Mouse (Mus musculus) intestine, embryonic 16.5 days (tissue): ENCODE measurements around the gene Gm20388. TPM values are rescaled to one million over a fixed set of nuclear protein-coding genes. Genes with fewer than 3 reads are reported as not detected.
A peak's percentile ranks its signal among the peaks of the same experiment; 100 is the strongest.

Experiments
- ATAC-seq: fragments of 200-750 bp; cut with Nextera tagmentation; 2 replicates; pipeline ENCODE4 v1.8.0; 2017; ENCODE audit warnings: moderate TSS enrichment, moderate library complexity
- H3K27ac ChIP-seq: fragments of 300-500 bp; sonication (generic); 2 replicates; pipeline ENCODE4 v1.5.1; 2014; ENCODE audit warnings: mild to moderate bottlenecking, low read length
- H3K27me3 ChIP-seq: fragments of 300-500 bp; sonication (generic); replicated peaks from 2 replicates; pipeline ENCODE4 v1.6.1; 2014; ENCODE audit warnings: low read length, control low read depth, mixed read lengths; ENCODE audit not compliant: control insufficient read depth, insufficient read depth
- H3K36me3 ChIP-seq: fragments of 300-500 bp; sonication (generic); 2 replicates; pipeline ENCODE4 v1.6.1; 2014; ENCODE audit warnings: low read length, control low read depth; ENCODE audit not compliant: control insufficient read depth, insufficient read depth
- H3K4me1 ChIP-seq: fragments of 300-500 bp; sonication (generic); 2 replicates; pipeline ENCODE4 v1.6.1; 2014; ENCODE audit warnings: low read length, control low read depth, mixed read lengths; ENCODE audit not compliant: control insufficient read depth, insufficient read depth
- H3K4me2 ChIP-seq: fragments of 300-500 bp; sonication (generic); 2 replicates; pipeline ENCODE4 v1.6.1; 2014; ENCODE audit warnings: low read depth, low read length, control low read depth
- H3K4me3 ChIP-seq: fragments of 300-500 bp; sonication (generic); 2 replicates; pipeline ENCODE4 v1.5.1; 2014; ENCODE audit warnings: mild to moderate bottlenecking, low read length
- H3K9ac ChIP-seq: fragments of 300-500 bp; sonication (generic); 2 replicates; pipeline ENCODE4 v1.6.1; 2014; ENCODE audit warnings: low read depth, low read length
- H3K9me3 ChIP-seq: fragments of 300-500 bp; sonication (generic); 2 replicates; pipeline ENCODE4 v1.6.1; 2016; ENCODE audit warnings: low read length, control low read depth; ENCODE audit not compliant: control insufficient read depth
- WGBS: fragments of 180-500 bp; shearing (Covaris S2); extraction: QIAGEN DNeasy Blood & Tissue Kit; methylation state at CpG from one replicate; pipeline ENCODE4 v1.1.7; 2014; 5-methylcytosine and 5-hydroxymethylcytosine counted together
- polyA plus RNA-seq: library from polyadenylated mRNA; unstranded; fragments of >200 nt; fragmentation: Nextera tagmentation; extraction: Ambion mirVana; gene quantifications from 2 replicates; pipeline ENCODE4 v1.2.1, GENCODE M21; 2015

Gm20388 gene
- polyA plus RNA-seq, 1 experiment from 2014 or later = 5.8 TPM

- Histone ChIP-seq H3K4me2 (no peak overlapping the region), H3K4me3 (no peak overlapping the region), H3K27ac (no peak overlapping the region), H3K9me3 (no peaks in the 10 kb centered on the region), H3K36me3 (no peaks in the 10 kb centered on the region), H3K9ac (no peak overlapping the region), H3K4me1 (no peaks in the 10 kb centered on the region), H3K27me3 (no peaks in the 10 kb centered on the region)
- WGBS = 33% methylated on average over 5 of the region's 5 CpGs
- ATAC-seq = peak; percentile 53
Measured at GRCm38 (mm10) chr8:122766189-122766588, 2855.5 kb downstream of the Gm20388 start.

- H3K4me1 ChIP-seq = no peaks in the 10 kb centered on the region
- H3K36me3 ChIP-seq = no peaks in the 10 kb centered on the region
- no peak overlapping the region for H3K4me2 ChIP-seq
Measured at GRCm38 (mm10) chr8:122766647-122767200, 2856.1 kb downstream of the Gm20388 start.

GRCm38 (mm10) chr8:122767229-122767628 is 2856.6 kb downstream of the Gm20388 start:
- H3K4me2 ChIP-seq = no peak overlapping the region
- no peak overlapping the region for H3K9ac ChIP-seq
- 59% methylated on average over 9 of the region's 9 CpGs for WGBS
- no peaks in the 10 kb centered on the region for H3K27me3 ChIP-seq
- H3K4me1 ChIP-seq = no peaks in the 10 kb centered on the region
- H3K27ac ChIP-seq = no peak overlapping the region
- no peak overlapping the region for H3K4me3 ChIP-seq
- no peak for ATAC-seq
- H3K9me3 ChIP-seq = no peaks in the 10 kb centered on the region
- no peaks in the 10 kb centered on the region for H3K36me3 ChIP-seq

More at GRCm38 (mm10) chr8:122766647-122767200, 2856.1 kb downstream of the Gm20388 start:
- H3K27ac ChIP-seq = no peak overlapping the region
- no peak overlapping the region for H3K9ac ChIP-seq
- no peak overlapping the region for H3K4me3 ChIP-seq
- no peak for ATAC-seq
- no peaks in the 10 kb centered on the region for H3K27me3 ChIP-seq
- no peaks in the 10 kb centered on the region for H3K9me3 ChIP-seq
- 71% methylated on average over 8 of the region's 8 CpGs for WGBS

GRCm38 (mm10) chr8:122769251-122770058 is 2858.8 kb downstream of the Gm20388 start:
- Histone ChIP-seq H3K27ac (no peak overlapping the region), H3K4me1 (no peaks in the 10 kb centered on the region), H3K36me3 (no peaks in the 10 kb centered on the region), H3K9me3 (no peaks in the 10 kb centered on the region), H3K4me3 (no peak overlapping the region), H3K4me2 (no peak overlapping the region), H3K9ac (no peak overlapping the region), H3K27me3 (no peaks in the 10 kb centered on the region)
- ATAC-seq = no peak
- WGBS = 56% methylated on average over 24 of the region's 24 CpGs

- WGBS = 24% methylated on average over 10 of the region's 10 CpGs
- H3K9me3 ChIP-seq = no peaks in the 10 kb centered on the region
- ATAC-seq = no peak
- no peaks in the 10 kb centered on the region for H3K36me3 ChIP-seq
- peaks cover 3% of the 10 kb centered on the region; the same call in 1 of the 2 replicates for H3K4me1 ChIP-seq
- no peak overlapping the region for H3K4me2 ChIP-seq
- no peak overlapping the region for H3K27ac ChIP-seq
- no peaks in the 10 kb centered on the region for H3K27me3 ChIP-seq
- no peak overlapping the region for H3K4me3 ChIP-seq
- H3K9ac ChIP-seq = no peak overlapping the region
Measured at GRCm38 (mm10) chr8:122772431-122773060, 2861.9 kb downstream of the Gm20388 start.

GRCm38 (mm10) chr8:122775285-122776155 is 2864.9 kb downstream of the Gm20388 start, which contains the start of gene Acsf3:
Gene Acsf3 (plus strand): TSS chr8:122775486.
- WGBS = under 1% methylated on average over 50 of the region's 50 CpGs
- peaks cover 3% of the 10 kb centered on the region; the same call in 1 of the 2 replicates for H3K4me1 ChIP-seq
- peak within 1 kb of the TSS; percentile 49; the same call in 1 of the 2 replicates for H3K27ac ChIP-seq
- peak within 1 kb of the TSS; percentile 90 for H3K4me3 ChIP-seq
- peak; percentile 76 for ATAC-seq
- H3K4me2 ChIP-seq = peak within 1 kb of the TSS; percentile 93
- H3K9ac ChIP-seq = peak within 1 kb of the TSS; percentile 96
- no peaks in the 10 kb centered on the region for H3K36me3 ChIP-seq
- H3K9me3 ChIP-seq = no peaks in the 10 kb centered on the region
- H3K27me3 ChIP-seq = no peaks in the 10 kb centered on the region

GRCm38 (mm10) chr8:122777701-122778100 is 2867.1 kb downstream of the Gm20388 start:
- no peak overlapping the region for H3K4me2 ChIP-seq
- no peaks in the 10 kb centered on the region for H3K27me3 ChIP-seq
- no peak overlapping the region for H3K9ac ChIP-seq
- no peak overlapping the region for H3K27ac ChIP-seq
- H3K36me3 ChIP-seq = no peaks in the 10 kb centered on the region; the same call in 1 of the 2 replicates
- H3K4me3 ChIP-seq = no peak overlapping the region
- H3K9me3 ChIP-seq = no peaks in the 10 kb centered on the region
- 86% methylated on average over 6 of the region's 6 CpGs for WGBS
- ATAC-seq = no peak
- H3K4me1 ChIP-seq = peaks cover 3% of the 10 kb centered on the region; the same call in 1 of the 2 replicates

GRCm38 (mm10) chr8:122778703-122779239 is 2868.1 kb downstream of the Gm20388 start:
- H3K4me1 ChIP-seq = peaks cover 3% of the 10 kb centered on the region; the same call in 1 of the 2 replicates
- no peaks in the 10 kb centered on the region for H3K9me3 ChIP-seq
- 72% methylated on average over 3 of the region's 3 CpGs for WGBS
- H3K27ac ChIP-seq = no peak overlapping the region
- H3K4me3 ChIP-seq = no peak overlapping the region
- ATAC-seq = no peak
- no peaks in the 10 kb centered on the region for H3K27me3 ChIP-seq
- H3K4me2 ChIP-seq = no peak overlapping the region
- no peaks in the 10 kb centered on the region; the same call in 1 of the 2 replicates for H3K36me3 ChIP-seq
- H3K9ac ChIP-seq = no peak overlapping the region
